9 mouse cellular contexts compared by ENCODE assay signal in the genomic region with DNA sequence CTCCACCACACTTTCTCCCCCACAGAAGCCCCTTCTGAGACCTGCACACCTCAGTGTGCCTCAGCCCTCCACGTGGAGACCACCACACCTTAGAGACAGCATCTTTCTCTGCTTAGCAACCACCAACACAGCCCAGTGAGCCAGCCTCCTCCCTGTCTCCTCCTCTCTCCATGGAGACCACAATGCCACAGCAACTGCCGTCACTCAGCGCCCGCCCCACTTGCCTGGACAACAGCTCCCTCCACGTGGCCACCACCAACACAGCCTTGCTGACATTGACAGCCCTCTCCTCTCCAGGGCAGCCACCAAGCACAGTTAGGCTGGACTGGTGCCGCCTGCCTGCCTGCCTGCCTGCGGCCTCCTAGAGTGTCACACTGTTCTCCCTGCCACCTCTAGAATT. TPM values are rescaled to one million over a fixed set of nuclear protein-coding genes. Genes with fewer than 3 reads are reported as not detected.
A peak's percentile ranks its signal among the peaks of the same experiment; 100 is the strongest.
DNase-seq lines count a peak whose midpoint lies in the region; ATAC-seq lines count a peak whose summit lies in the region.
"Had no signal": no experiment of that assay in that cellular context is flagged by ENCODE, and none has a peak within 500 bp of the region (broad histone marks: within the 10 kb centered on the region; RNA-seq: fewer than 3 reads in every experiment).

No protein-coding gene starts in this region.

- H3K4me3 ChIP-seq in hindbrain, embryonic 14.5 days (replicated peaks; ENCODE audit: low read length), result no peak overlapping the region
- H3K4me3 ChIP-seq in midbrain, embryonic 16.5 days (ENCODE audit: low read depth, low read length), result no peak overlapping the region
- H3K4me3 ChIP-seq: stomach, embryonic 15.5 days had no signal

- WGBS in hindbrain, embryonic 14.5 days, result 14% methylated on average over 7 of the region's 7 CpGs
- 6% methylated on average over 7 of the region's 7 CpGs for WGBS in midbrain, embryonic 16.5 days

- H3K9ac ChIP-seq in hindbrain, embryonic 14.5 days, result 0 out of 2 replicates have a peak overlapping the region, but pooled peaks have one; percentile 31
- peak overlapping the region; percentile 37 for H3K9ac ChIP-seq in midbrain, embryonic 16.5 days (ENCODE audit: low read depth, low read length)
- H3K9ac ChIP-seq: liver, postnatal 0 days; stomach, embryonic 15.5 days had no signal

- H3K27me3 ChIP-seq in hindbrain, embryonic 14.5 days (ENCODE audit: control insufficient read depth, insufficient read depth, low read length), result peaks cover 8% of the 10 kb centered on the region; the same call in 1 of the 2 replicates
- H3K27me3 ChIP-seq in midbrain, embryonic 16.5 days (ENCODE audit: control insufficient read depth, insufficient read depth, low read depth, low read length), result 0 out of 2 replicates have a peak, but pooled peaks cover 2% of the 10 kb centered on the region

- H3K4me1 ChIP-seq in hindbrain, embryonic 14.5 days (replicated peaks; ENCODE audit: control insufficient read depth, insufficient read depth, low read length), result peaks cover 47% of the 10 kb centered on the region
- H3K4me1 ChIP-seq in midbrain, embryonic 16.5 days (ENCODE audit: control insufficient read depth, insufficient read depth, low read length), result peaks cover 56% of the 10 kb centered on the region
- H3K4me1 ChIP-seq: stomach, embryonic 15.5 days had no signal

- peak overlapping the region; percentile 29 for H3K4me2 ChIP-seq in hindbrain, embryonic 14.5 days (replicated peaks)
- H3K4me2 ChIP-seq in midbrain, embryonic 16.5 days (ENCODE audit: low read length), result peak overlapping the region; percentile 50
- H3K4me2 ChIP-seq: stomach, embryonic 15.5 days had no signal

- no peaks in the 10 kb centered on the region for H3K36me3 ChIP-seq in hindbrain, embryonic 14.5 days (replicated peaks; ENCODE audit: control insufficient read depth, insufficient read depth)
- no peaks in the 10 kb centered on the region for H3K36me3 ChIP-seq in midbrain, embryonic 16.5 days (ENCODE audit: control insufficient read depth, insufficient read depth, low read length)
- H3K36me3 ChIP-seq: stomach, embryonic 15.5 days had no signal

- no peaks in the 10 kb centered on the region for H3K9me3 ChIP-seq in hindbrain, embryonic 14.5 days (ENCODE audit: control insufficient read depth, low read length)
- no peaks in the 10 kb centered on the region for H3K9me3 ChIP-seq in midbrain, embryonic 16.5 days (replicated peaks; ENCODE audit: control insufficient read depth, low read length, poor library complexity, severe bottlenecking)
- H3K9me3 ChIP-seq: stomach, embryonic 15.5 days had no signal

- H3K27ac ChIP-seq in hindbrain, embryonic 14.5 days, result 0 out of 2 replicates have a peak overlapping the region, but pooled peaks have one; percentile 55
- peak overlapping the region; percentile 66 for H3K27ac ChIP-seq in midbrain, embryonic 16.5 days (ENCODE audit: low read length)
- H3K27ac ChIP-seq: stomach, embryonic 15.5 days had no signal

- ATAC-seq in hindbrain, embryonic 14.5 days (ENCODE audit: low FRiP score), result peak; percentile 44; the same call in 1 of the 2 replicates
- ATAC-seq in midbrain, embryonic 16.5 days, result peak; percentile 40
- no peak for ATAC-seq in CD4-positive, CD25-positive, alpha-beta regulatory T cell, adult 4 months
- ATAC-seq: liver, postnatal 0 days had no signal

- peak; percentile 15 for DNase-seq in adrenal gland, postnatal 25 days
- peak; percentile 53 for DNase-seq in embryo, embryonic 10.5 days (ENCODE audit: low spot score)
- peak; percentile 68 for DNase-seq in hindbrain, embryonic 14.5 days (ENCODE audit: low spot score)
- no peak for DNase-seq in lung, postnatal 36 days
- no peak for DNase-seq in urinary bladder, postnatal 25 days (ENCODE audit: low spot score)
- DNase-seq: liver, postnatal 0 days had no signal

RNA-seq across cellular contexts. Expression of gene Elfn2, which starts 8.8 kb away (rescaled TPM):
- total RNA-seq in adrenal gland, postnatal 25 days (2021), result 2.4 and 7.8 TPM in 2 replicates
- 6.0 and 8.5 TPM in 2 replicates for polyA plus RNA-seq in hindbrain, embryonic 14.5 days (2014; fragmentation: Nextera tagmentation; extraction: Ambion mirVana)
- polyA plus RNA-seq in midbrain, embryonic 16.5 days (2015; fragmentation: Nextera tagmentation; extraction: Ambion mirVana), result 9.6 and 12.6 TPM in 2 replicates
- under 1 TPM in 1 of 2 experiments, not detected in 1; 0.10 TPM for polyA plus RNA-seq in CD4-positive, CD25-positive, alpha-beta regulatory T cell, adult 4 months (2017; shearing (Covaris generic))
- polyA plus RNA-seq: liver, postnatal 0 days had no signal

Comparison
In these comparisons a context has a peak if more than half of its experiments do, and no peak if none do; other contexts are left out.
1. DNase-seq: peak in adrenal gland, postnatal 25 days (single experiment), embryo, embryonic 10.5 days (single experiment) and hindbrain, embryonic 14.5 days (single experiment); none in lung, postnatal 36 days (single experiment) and urinary bladder, postnatal 25 days (single experiment).